ENCODE assay signal across 11 mouse cellular contexts in the genomic region with DNA sequence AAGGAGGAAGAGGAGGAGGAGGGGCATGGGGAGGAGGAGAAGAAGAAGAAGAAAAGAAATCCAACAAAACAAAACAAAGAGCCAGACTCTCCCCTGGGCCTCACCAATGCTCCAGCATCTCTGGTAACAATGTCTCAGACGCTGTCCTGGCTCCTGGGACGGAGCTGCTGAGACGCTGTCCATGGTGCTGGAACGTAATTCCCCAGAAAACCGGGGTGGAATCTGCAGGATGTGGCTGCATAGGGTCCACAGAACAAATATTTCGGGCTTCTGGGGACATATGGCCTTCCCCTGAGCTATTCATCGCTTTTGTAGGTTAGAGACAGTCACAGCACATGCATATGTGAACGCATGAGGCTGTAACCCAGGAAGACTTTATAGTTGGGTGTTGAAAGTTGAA. TPM values are rescaled to one million over a fixed set of nuclear protein-coding genes. Genes with fewer than 3 reads are reported as not detected.
A peak's percentile ranks its signal among the peaks of the same experiment; 100 is the strongest.
DNase-seq lines count a peak whose midpoint lies in the region; ATAC-seq and TF ChIP-seq lines count a peak whose summit lies in the region.
"Had no signal": no experiment of that assay in that cellular context is flagged by ENCODE, and none has a peak within 500 bp of the region (broad histone marks: within the 10 kb centered on the region; RNA-seq: fewer than 3 reads in every experiment).

No protein-coding gene starts in this region.

- H3K9ac ChIP-seq in lung, postnatal 0 days (replicated peaks; ENCODE audit: low read depth), result no peak overlapping the region
- H3K9ac ChIP-seq: forebrain, embryonic 15.5 days; limb, embryonic 13.5 days had no signal

- TF ChIP-seq CTCF in lung, postnatal 0 days (IDR thresholded peaks at IDR 0.05), result no peak
- no peak for TF ChIP-seq CTCF in gastrocnemius, adult 2 months (IDR thresholded peaks at IDR 0.05)

- no peaks in the 10 kb centered on the region for H3K27me3 ChIP-seq in lung, postnatal 0 days (replicated peaks; ENCODE audit: insufficient read depth, low read length)
- H3K27me3 ChIP-seq in myocyte (ENCODE audit: control insufficient read depth, insufficient read depth, insufficient read length), result peaks cover 21% of the 10 kb centered on the region

- H3K4me1 ChIP-seq in lung, postnatal 0 days (ENCODE audit: insufficient read depth, low read depth, low read length), result no peaks in the 10 kb centered on the region
- H3K4me1 ChIP-seq: forebrain, embryonic 15.5 days; limb, embryonic 13.5 days had no signal

- no peak overlapping the region for H3K4me3 ChIP-seq in lung, postnatal 0 days (ENCODE audit: low read depth, low read length)
- no peak overlapping the region for H3K4me3 ChIP-seq in myocyte
- no peak overlapping the region for H3K4me3 ChIP-seq in gastrocnemius, adult 2 months
- H3K4me3 ChIP-seq: forebrain, embryonic 15.5 days; limb, embryonic 13.5 days had no signal

- no peaks in the 10 kb centered on the region for H3K79me2 ChIP-seq in myocyte (ENCODE audit: control insufficient read depth, insufficient read depth)

- WGBS in lung, postnatal 0 days, result 16% methylated on average over 8 of the region's 8 CpGs

- intact Hi-C loops in gastrocnemius, adult 2 months (cut with DNase I), result no loop called here

- TF ChIP-seq POLR2A in myocyte (IDR thresholded peaks at IDR 0.05; ENCODE audit: insufficient read length, low read depth), result no peak

- H3ac ChIP-seq in myocyte (ENCODE audit: control insufficient read depth, insufficient read length), result no peak overlapping the region

- no peak overlapping the region for H3K27ac ChIP-seq in lung, postnatal 0 days (ENCODE audit: low read length)
- no peak overlapping the region for H3K27ac ChIP-seq in gastrocnemius, adult 2 months
- H3K27ac ChIP-seq: forebrain, embryonic 15.5 days; limb, embryonic 13.5 days had no signal

- no peaks in the 10 kb centered on the region for H3K36me3 ChIP-seq in lung, postnatal 0 days (ENCODE audit: insufficient read depth, low read length)
- H3K36me3 ChIP-seq in myocyte (ENCODE audit: control insufficient read depth, insufficient read depth), result no peaks in the 10 kb centered on the region
- H3K36me3 ChIP-seq: forebrain, embryonic 15.5 days; limb, embryonic 13.5 days had no signal

- peak; percentile 35 for DNase-seq in gastrocnemius, postnatal 10 days
- no peak for DNase-seq in gastrocnemius, adult 18-20 months (ENCODE audit: low spot score)
- DNase-seq in lung, postnatal 0 days (ENCODE audit: low spot score), result peak; percentile 51
- DNase-seq in lung, postnatal 25 days (ENCODE audit: low spot score), result no peak
- DNase-seq in c-Kit-positive CD71-negative TER-119-negative erythroid progenitor cells, embryonic 14.5 days (ENCODE audit: low read depth), result peak; percentile 33
- no peak for DNase-seq in gastrocnemius, adult 2 months
- DNase-seq in right cerebral cortex, postnatal 36 days (ENCODE audit: low spot score in 2 of 2), result no peak
- DNase-seq: kidney, adult 9 months had no signal

- H3K9me3 ChIP-seq in lung, postnatal 0 days (ENCODE audit: low read length), result no peaks in the 10 kb centered on the region
- H3K9me3 ChIP-seq: forebrain, embryonic 15.5 days; limb, embryonic 13.5 days had no signal

- ATAC-seq in lung, postnatal 0 days, result no peak
- ATAC-seq: forebrain, embryonic 15.5 days had no signal

- TF ChIP-seq EP300 in lung, postnatal 0 days (IDR thresholded peaks at IDR 0.05), result no peak

- no peak overlapping the region for H3K4me2 ChIP-seq in lung, postnatal 0 days (replicated peaks; ENCODE audit: low read depth, low read length)
- no peak overlapping the region for H3K4me2 ChIP-seq in myocyte (ENCODE audit: low read depth)
- H3K4me2 ChIP-seq: forebrain, embryonic 15.5 days; limb, embryonic 13.5 days had no signal

TF ChIP-seq in myocyte, 11 proteins besides CTCF, POLR2A, EP300 and RAD21:
- no peak for TF ChIP-seq TCF12 (IDR thresholded peaks at IDR 0.05; ENCODE audit: insufficient read depth, poor library complexity, severe bottlenecking)
- TF ChIP-seq REST (IDR thresholded peaks at IDR 0.05; ENCODE audit: insufficient read depth, insufficient read length), result peak; percentile 98
- no peak for TF ChIP-seq MAX (IDR thresholded peaks at IDR 0.05; ENCODE audit: low read depth)
- TF ChIP-seq CEBPB (IDR thresholded peaks at IDR 0.05; ENCODE audit: insufficient read depth, poor library complexity, severe bottlenecking), result no peak
TF ChIP-seq in myocyte: peak in this region for 1.

RNA-seq across cellular contexts. Expression of a gene that starts 9.2 kb away (rescaled TPM):
- not detected for total RNA-seq in gastrocnemius, postnatal 10 days (2021)
- not detected for total RNA-seq in gastrocnemius, adult 18-20 months (2021)
- not detected in 2 replicates for polyA plus RNA-seq in lung, postnatal 0 days (2015; fragmentation: Nextera tagmentation; extraction: Ambion mirVana)
- polyA plus RNA-seq in myocyte (2012; fragmentation: generic; extraction: Trizol), result not detected
- total RNA-seq in gastrocnemius, adult 2 months (2021), result not detected
- polyA plus RNA-seq: forebrain, embryonic 15.5 days; limb, embryonic 13.5 days had no signal

RNA-seq across cellular contexts. Expression of a gene that starts 26.1 kb away (rescaled TPM):
- not detected for total RNA-seq in gastrocnemius, postnatal 10 days (2021)
- not detected for total RNA-seq in gastrocnemius, adult 18-20 months (2021)
- polyA plus RNA-seq in lung, postnatal 0 days (2015; fragmentation: Nextera tagmentation; extraction: Ambion mirVana), result 0.12 TPM in 2 replicates
- 0.43 TPM for polyA plus RNA-seq in myocyte (2012; fragmentation: generic; extraction: Trizol)
- not detected for total RNA-seq in gastrocnemius, adult 2 months (2021)

RNA-seq across cellular contexts. Expression of a gene that starts 26.8 kb away (rescaled TPM):
- not detected for total RNA-seq in gastrocnemius, postnatal 10 days (2021)
- total RNA-seq in gastrocnemius, adult 18-20 months (2021), result not detected
- polyA plus RNA-seq in lung, postnatal 0 days (2015; fragmentation: Nextera tagmentation; extraction: Ambion mirVana), result not detected in 2 replicates
- polyA plus RNA-seq in myocyte (2012; fragmentation: generic; extraction: Trizol), result not detected
- not detected for total RNA-seq in gastrocnemius, adult 2 months (2021)

RNA-seq across cellular contexts. Expression of a gene that starts 38.9 kb away (rescaled TPM):
- 1 to 10 TPM; 3.3 to 4.4 TPM for total RNA-seq in gastrocnemius, postnatal 10 days (2021)
- total RNA-seq in gastrocnemius, adult 18-20 months (2021), result 1 to 10 TPM in 1 of 2 experiments, under 1 TPM in 1; 0.82 to 1.4 TPM
- 6.8 and 8.1 TPM in 2 replicates for polyA plus RNA-seq in lung, postnatal 0 days (2015; fragmentation: Nextera tagmentation; extraction: Ambion mirVana)
- 0.26 TPM for polyA plus RNA-seq in myocyte (2012; fragmentation: generic; extraction: Trizol)
- 1 to 10 TPM in 1 of 2 experiments, under 1 TPM in 1; 0.94 to 1.2 TPM for total RNA-seq in gastrocnemius, adult 2 months (2021)

RNA-seq across cellular contexts. Expression of a gene that starts 50.6 kb away (rescaled TPM):
- total RNA-seq in gastrocnemius, postnatal 10 days (2021), result 1 to 10 TPM; 3.2 to 4.8 TPM
- total RNA-seq in gastrocnemius, adult 18-20 months (2021), result under 1 TPM; 0.27 to 0.47 TPM
- polyA plus RNA-seq in lung, postnatal 0 days (2015; fragmentation: Nextera tagmentation; extraction: Ambion mirVana), result 2.1 TPM in 2 replicates
- polyA plus RNA-seq in myocyte (2012; fragmentation: generic; extraction: Trizol), result 8.7 TPM
- under 1 TPM; 0.31 to 0.47 TPM for total RNA-seq in gastrocnemius, adult 2 months (2021)

Comparison
In these comparisons a context has a peak if more than half of its experiments do, and no peak if none do; other contexts are left out.
1. DNase-seq: peak in gastrocnemius, postnatal 10 days (single experiment), lung, postnatal 0 days (single experiment) and c-Kit-positive CD71-negative TER-119-negative erythroid progenitor cells, embryonic 14.5 days (single experiment); none in gastrocnemius, adult 18-20 months (single experiment), lung, postnatal 25 days (single experiment), gastrocnemius, adult 2 months (single experiment) and right cerebral cortex, postnatal 36 days (0 of 2).